Mouse (Mus musculus) MEL-GATA-1-ER (cell line): ENCODE data around the gene Tpst1.
"Not testable (repeated sequence)": the region's sequence is repeated elsewhere in the genome, so short reads cannot be mapped to it uniquely, and the experiment has no call there.

Source experiments
- DNase-seq: peaks from one replicate; pipeline ENCODE4 v3.0.0-alpha.2; 2012; ENCODE audit warnings: low read depth; ENCODE audit errors: extremely low read depth

Gene Tpst1

GRCm38 (mm10) chr5:130073026-130073425 lies at the start of gene Tpst1:
Gene Tpst1 (plus strand): TSS chr5:130073326.
- DNase-seq: no peak

GRCm38 (mm10) chr5:130023767-130024539 lies 49.2 kb upstream of the Tpst1 start:
- DNase-seq: peak; percentile 87

DNA sequence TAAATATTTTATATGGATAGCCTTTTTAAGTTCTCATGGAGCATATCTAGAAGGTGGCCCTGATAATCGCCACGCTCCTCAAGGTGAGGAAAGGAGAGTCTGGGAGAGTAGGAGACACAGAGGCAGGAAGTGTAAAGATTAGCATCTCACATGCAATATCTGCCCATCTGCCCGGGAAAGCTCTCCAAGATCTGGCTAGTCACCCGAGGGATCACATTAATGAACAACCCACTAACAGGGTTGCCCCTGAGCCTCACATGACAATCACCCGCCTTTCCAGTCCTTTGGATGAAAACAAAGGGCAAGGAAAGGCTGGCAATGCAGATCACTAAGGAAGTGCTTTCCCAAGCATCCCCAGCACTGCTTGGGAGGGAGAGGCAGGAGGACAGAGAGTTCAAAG lies 46.0 kb upstream of the Tpst1 start:
- DNase-seq: no peak

GRCm38 (mm10) chr5:130027696-130028095 lies 45.4 kb upstream of the Tpst1 start:
- no peak for DNase-seq

DNA sequence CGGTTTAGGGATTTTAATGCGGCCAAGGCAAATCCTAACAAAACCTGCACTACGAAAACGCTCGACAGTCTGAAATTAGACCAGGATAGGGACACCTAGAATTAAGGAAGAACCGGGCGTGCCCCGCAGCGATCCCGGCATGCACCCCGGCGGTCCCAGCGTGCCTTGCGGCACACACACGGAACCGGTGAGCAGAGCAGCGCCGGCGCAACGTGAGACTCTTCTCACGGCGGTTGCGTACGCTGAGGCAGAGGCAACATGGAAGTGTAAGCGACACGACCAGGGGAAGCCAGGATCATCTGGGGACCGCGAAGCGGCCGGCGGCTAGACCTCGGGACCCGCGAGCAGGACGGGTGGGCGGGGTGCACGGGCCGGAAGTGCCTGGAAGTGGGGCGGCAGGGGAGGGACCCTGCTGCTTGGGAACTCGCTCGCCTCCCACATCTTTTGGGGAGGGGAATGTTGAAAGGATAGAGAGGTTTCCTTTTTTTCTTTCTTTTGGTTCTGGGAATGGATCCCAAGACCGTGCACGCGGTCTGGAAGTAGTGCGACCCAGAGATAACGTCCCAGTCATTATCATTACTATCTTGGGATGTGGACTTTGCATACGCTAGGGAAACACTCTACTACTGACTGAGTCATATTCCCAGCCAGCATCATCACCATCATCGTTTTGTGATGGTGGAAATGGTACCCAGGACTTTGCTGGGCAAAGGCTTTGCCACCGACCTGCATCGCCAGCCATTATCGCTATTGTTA lies 43.8 kb upstream of the Tpst1 start, which contains the start of the genes Asl and Crcp:
Gene Asl (minus strand): TSS at position 106 of the 756 bp plus-strand sequence.
Gene Crcp (plus strand): TSS at position 149 of the 756 bp plus-strand sequence.
- DNase-seq: peak; percentile 61

GRCm38 (mm10) chr5:130031410-130032390 lies 41.4 kb upstream of the Tpst1 start:
- DNase-seq: no peak

DNA sequence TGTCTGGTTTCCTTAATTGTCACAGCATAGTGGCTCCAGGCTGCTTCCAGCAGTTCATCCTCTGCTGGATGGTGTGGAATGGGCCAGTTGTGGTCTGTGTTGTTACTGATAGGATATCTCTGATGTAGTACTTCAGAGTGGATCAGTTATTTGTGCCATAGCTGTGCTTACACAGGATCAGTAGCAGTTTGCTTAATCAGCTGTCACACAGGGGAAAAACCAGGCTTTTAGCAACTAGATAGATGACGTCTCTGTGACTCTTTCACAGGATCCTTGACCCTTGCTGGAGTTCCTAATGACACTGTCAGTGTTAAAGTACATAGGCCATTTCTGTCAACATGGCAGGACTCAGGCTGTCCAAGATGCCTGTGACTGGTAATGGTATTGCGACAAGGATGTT lies 39.3 kb upstream of the Tpst1 start:
- no peak for DNase-seq

DNA sequence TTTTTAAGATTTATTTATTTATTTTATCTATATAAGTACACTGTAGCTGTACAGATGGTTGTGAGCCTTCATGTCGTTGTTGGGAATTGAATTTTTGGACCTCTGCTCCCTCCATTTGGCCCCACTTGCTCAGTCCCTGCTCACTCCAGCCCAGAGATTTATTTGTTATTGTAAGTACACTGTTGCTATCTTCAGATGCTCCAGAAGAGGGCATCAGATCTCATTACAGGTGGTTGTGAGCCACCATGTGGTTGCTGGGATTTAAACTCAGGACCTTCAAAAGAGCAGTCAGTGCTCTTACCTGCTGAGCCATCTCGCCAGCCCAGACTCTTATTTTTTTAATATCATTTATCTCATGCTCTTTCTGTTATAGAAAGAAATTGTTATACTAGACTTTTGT lies 36.8 kb upstream of the Tpst1 start:
- DNase-seq: not testable (repeated sequence)

- peak; percentile 38 for DNase-seq
These were observed 35.2 kb upstream of the Tpst1 start for GRCm38 (mm10) chr5:130037752-130038455.

DNA sequence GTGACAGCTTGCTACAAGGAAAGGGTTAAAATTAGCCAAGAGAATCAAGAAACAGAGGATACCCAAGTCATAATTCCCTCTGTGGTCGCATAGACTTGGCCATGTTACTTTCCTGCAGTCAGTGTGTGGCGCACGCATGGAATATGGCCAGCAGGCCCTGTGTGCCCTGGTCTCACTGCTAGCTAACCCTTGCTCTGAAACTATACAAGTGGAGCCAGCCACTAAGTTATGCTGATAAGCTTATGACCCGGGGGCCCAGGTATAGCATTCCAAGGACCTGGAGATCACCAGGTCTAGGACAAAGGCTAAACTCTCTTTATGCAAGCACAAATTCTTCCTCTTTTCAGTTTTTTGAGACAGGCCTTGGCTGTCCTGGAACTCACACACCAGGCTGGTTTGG lies 32.3 kb upstream of the Tpst1 start:
- no peak for DNase-seq

GRCm38 (mm10) chr5:130041262-130041661 lies 31.9 kb upstream of the Tpst1 start:
- no peak for DNase-seq

DNA sequence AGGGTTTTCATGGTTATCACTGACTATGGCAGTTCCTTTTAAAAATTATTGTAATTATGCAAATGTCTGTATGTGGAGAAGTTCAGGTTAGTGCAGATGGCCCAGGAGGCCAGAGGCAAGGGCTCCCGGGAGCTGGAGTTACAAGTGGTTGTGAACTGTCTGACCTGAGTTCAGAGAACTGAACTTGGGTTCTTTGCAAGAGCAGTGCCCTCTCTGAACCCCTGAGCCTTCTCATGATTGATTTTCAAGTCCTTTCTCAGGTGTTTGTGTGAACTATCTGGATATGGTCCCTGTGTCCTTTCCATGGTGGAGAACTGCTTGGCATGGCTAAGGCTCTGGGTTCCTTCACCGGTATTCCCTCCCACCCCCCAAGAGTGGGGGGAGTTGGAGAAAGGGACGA lies 29.4 kb upstream of the Tpst1 start:
- no peak for DNase-seq

- no peak for DNase-seq
These were observed 28.9 kb upstream of the Tpst1 start for GRCm38 (mm10) chr5:130044201-130044695.

DNA sequence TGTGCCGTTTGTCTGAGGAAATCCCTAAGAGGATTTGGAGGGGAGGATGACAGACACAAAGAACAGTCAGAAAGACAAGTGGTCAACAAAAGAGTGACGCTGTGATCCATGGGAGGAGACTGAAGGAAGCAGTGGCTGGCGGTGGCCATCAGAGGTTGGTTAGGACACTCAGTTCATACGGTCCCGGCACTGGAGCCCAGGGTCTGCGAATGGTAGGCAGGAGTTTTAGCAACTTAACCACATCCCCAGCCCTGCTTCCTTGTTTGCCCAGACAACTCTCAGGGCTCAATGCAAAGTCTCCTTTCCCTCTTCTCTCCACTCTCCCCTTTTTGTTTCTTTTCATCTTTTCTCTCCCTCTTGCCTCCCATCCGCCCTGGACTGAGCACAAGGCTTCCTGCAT lies 27.0 kb upstream of the Tpst1 start:
- no peak for DNase-seq

DNA sequence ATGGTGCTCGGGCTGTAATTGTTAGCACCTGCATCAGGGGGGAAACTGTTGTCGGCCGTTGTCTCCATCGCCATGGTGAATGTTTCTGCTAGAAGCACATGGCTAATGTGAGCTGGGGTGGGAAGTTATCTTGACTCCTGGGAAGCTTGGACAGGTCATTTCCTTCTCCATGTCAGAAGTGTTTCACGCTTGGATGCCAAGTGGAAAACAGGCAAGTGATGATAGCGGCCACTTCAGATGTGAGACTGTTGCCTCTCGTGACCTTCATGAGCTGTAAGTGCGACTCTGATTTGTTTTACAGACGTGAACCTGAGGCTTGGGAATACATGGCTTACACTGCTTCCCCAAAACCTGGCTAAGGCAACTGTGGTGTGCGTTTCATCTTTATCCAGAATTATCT lies 26.5 kb upstream of the Tpst1 start:
- no peak for DNase-seq

DNA sequence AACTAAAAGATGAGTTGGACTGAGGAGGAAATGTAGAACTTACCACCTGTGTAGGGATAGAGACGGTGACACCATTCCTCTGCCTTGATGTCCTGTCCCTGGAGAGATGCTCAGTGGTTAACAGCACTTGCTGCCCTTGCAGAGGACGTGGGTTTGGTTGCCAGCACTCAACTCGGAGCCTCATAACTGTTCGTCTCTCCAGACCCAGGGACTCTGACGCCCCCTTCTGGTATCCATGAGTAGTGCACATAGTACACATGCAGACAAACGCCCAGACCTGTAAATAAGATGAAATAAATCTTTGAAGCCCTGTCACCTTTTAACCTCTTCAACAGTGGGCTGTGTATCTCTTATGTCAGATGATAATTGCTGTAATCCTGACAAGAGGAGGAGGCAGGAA lies 26.1 kb upstream of the Tpst1 start:
- no peak for DNase-seq

DNA sequence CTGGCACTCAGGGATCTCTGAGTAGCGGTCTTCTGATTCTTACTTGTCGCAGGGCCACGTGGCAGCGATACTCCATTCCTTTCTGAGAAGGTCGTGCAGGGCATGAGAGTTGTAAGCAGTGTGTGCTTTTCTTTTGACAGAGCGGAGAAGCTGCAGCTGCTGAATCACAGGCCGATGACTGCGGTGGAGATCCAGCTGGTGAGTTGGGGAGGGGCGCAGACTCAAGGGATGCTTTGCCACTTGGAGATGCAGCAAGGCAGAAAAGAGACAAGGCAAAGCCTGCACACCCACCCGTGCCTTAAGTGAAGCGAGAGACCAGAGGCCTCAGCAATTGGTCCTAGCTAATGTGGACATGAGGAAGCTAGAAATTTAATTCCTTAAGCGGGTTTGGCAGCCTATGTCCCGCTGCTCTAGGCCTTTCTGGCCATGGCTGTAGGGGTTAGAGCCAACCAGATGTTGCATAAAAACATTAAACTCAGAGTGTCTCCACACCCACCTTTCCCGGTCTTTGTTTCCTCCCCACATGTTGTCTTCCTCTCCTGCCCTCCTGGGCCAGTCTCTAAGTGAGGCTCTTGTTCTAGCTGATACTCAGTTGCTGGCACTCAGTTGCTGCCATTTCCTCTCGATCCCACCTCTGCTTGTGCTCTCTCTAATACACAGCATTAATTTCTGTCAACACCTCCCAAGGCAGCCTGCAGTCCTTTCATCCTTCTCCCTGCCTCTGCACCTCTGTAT lies 24.2 kb upstream of the Tpst1 start:
- DNase-seq: no peak

- no peak for DNase-seq
These were observed 22.7 kb upstream of the Tpst1 start for GRCm38 (mm10) chr5:130050416-130050815.

DNA sequence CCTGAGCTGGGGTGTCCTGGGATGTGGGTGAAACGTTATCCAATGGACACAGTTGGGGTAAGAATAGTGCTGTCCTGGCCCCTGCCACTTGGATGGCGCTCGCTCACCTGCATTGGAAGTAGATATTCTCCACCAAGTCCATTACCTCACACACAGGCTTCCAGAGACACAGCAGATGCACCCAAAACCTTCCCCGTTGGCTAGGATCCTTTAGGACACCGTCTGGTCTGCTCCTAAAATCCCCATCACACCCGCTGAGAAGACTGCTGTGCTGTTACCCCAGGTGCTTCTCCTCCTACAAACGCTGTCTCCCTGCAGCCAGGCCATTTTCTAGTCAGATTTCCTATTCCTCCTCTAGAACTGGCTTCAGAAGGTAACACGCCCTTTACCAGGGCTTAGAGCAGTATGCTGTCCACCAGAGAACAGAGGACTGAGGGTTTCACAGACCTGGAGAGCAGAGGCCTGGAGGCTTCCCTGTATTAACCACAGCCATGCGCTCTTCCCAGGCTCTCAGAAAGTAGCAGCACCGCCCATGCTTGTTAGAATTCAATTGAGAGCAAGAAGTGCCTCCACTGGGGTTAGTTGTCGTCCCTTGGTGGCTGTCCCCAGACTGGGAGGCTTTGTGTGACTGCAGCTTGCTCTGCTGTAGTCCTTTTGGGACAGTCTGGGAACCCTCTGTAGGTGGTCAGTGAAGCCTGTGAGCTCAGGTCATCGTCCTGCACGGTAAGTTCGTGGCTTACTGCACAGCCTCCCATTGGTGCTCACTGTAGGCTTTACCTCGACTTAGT lies 21.9 kb upstream of the Tpst1 start:
- DNase-seq: no peak
